Mouse (Mus musculus) heart, adult 2 months (tissue): ENCODE measurements around the gene Ano9.

ENCODE experiments used
- CTCF ChIP-seq: fragments of 200-600 bp; IDR thresholded peaks from 2 replicates; pipeline ENCODE4 v1.8.1; 2022; ENCODE audit warnings: antibody characterized with exemption, mild to moderate bottlenecking, moderate library complexity
- POLR2A ChIP-seq: fragments of 200-500 bp; IDR thresholded peaks from 2 replicates; pipeline ENCODE4 v1.6.1; 2011; ENCODE audit warnings: mild to moderate bottlenecking, low read depth, low read length, control low read depth; ENCODE audit not compliant: insufficient read depth

DNA sequence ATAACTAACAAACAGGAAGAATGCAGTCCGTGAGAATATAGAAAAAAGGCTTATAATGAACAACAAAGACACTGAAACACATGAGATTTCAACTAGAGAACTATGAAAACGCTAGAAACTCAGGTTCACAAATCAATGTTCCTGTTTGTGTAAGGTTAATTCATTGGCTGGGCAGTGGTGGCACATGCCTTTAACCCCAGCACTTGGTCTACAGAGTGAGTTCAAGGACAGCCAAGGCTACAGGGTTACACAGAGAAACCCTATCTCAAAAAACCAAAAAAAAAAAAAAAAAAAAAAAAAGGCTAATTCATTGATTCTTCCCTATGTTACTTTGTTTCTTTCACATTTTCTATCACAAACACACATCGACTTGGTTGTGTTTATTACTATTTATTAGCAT lies 3.0 kb upstream of the Ano9 start:
- TF ChIP-seq POLR2A (no peak), CTCF (no peak)
